ENCODE assay signal across 8 mouse cellular contexts in genomic region chr10:85968157-85968634, GRCm38 (mm10). TPM values are rescaled to one million over a fixed set of nuclear protein-coding genes. Genes with fewer than 3 reads are reported as not detected.
DNase-seq lines count a peak whose midpoint lies in the region; ATAC-seq lines count a peak whose summit lies in the region.

No protein-coding gene starts in this region.

- 11% methylated on average over 7 of the region's 7 CpGs for WGBS in intestine, embryonic 14.5 days
- WGBS in midbrain, embryonic 10.5 days, result 18% methylated on average over 7 of the region's 7 CpGs

- 0 out of 2 replicates have a peak, but pooled peaks cover 2% of the 10 kb centered on the region for H3K4me1 ChIP-seq in intestine, embryonic 14.5 days (replicated peaks; ENCODE audit: control insufficient read depth, insufficient read depth, low read length)
- H3K4me1 ChIP-seq in midbrain, embryonic 10.5 days, result no peaks in the 10 kb centered on the region

- no peak overlapping the region for H3K4me2 ChIP-seq in intestine, embryonic 14.5 days (ENCODE audit: low read length)

- no peaks in the 10 kb centered on the region for H3K27me3 ChIP-seq in intestine, embryonic 14.5 days (replicated peaks; ENCODE audit: control insufficient read depth, insufficient read depth, low read length)
- no peaks in the 10 kb centered on the region for H3K27me3 ChIP-seq in midbrain, embryonic 10.5 days (ENCODE audit: low read depth, poor library complexity, severe bottlenecking)

- no peak overlapping the region for H3K9ac ChIP-seq in intestine, embryonic 14.5 days (ENCODE audit: low read length)

- H3K36me3 ChIP-seq in intestine, embryonic 14.5 days (ENCODE audit: control insufficient read depth, insufficient read depth, low read length), result no peaks in the 10 kb centered on the region
- H3K36me3 ChIP-seq in midbrain, embryonic 10.5 days, result no peaks in the 10 kb centered on the region

- peak; percentile 85 for DNase-seq in adipocyte (ENCODE audit: low spot score)
- DNase-seq in cerebellum, postnatal 14 days, result peak; percentile 93
- peak; percentile 90 to 91 for DNase-seq in frontal cortex, postnatal 25 days (ENCODE audit: low spot score in 2 of 2)
- DNase-seq in intestine, embryonic 14.5 days (ENCODE audit: low spot score), result peak; percentile 97
- peak; percentile 55 to 88 for DNase-seq in left cerebral cortex, adult 8-10 months (ENCODE audit: low spot score in 2 of 2)
- peak; percentile 81 for DNase-seq in midbrain, embryonic 10.5 days (ENCODE audit: low spot score)
- peak; percentile 94 for DNase-seq in right cerebral cortex, postnatal 4 days
- peak; percentile 61 to 82 for DNase-seq in urinary bladder, postnatal 4 days (ENCODE audit: low spot score in 2 of 2)

- H3K9me3 ChIP-seq in intestine, embryonic 14.5 days (ENCODE audit: control insufficient read depth, low read length), result no peaks in the 10 kb centered on the region
- H3K9me3 ChIP-seq in midbrain, embryonic 10.5 days (replicated peaks), result no peaks in the 10 kb centered on the region

- H3K4me3 ChIP-seq in intestine, embryonic 14.5 days (ENCODE audit: low read depth, low read length), result no peak overlapping the region
- no peak overlapping the region for H3K4me3 ChIP-seq in midbrain, embryonic 10.5 days

- no peak overlapping the region for H3K27ac ChIP-seq in intestine, embryonic 14.5 days (ENCODE audit: low read depth)
- no peak overlapping the region for H3K27ac ChIP-seq in midbrain, embryonic 10.5 days (replicated peaks)

- ATAC-seq in intestine, embryonic 14.5 days (replicated peaks; ENCODE audit: low FRiP score, low TSS enrichment, low read depth), result peak; percentile 50; the same call in 1 of the 2 replicates

RNA-seq across cellular contexts. Expression of gene Rtcb, which starts 10.6 kb away (rescaled TPM):
- polyA plus RNA-seq in intestine, embryonic 14.5 days (2014; fragmentation: Nextera tagmentation; extraction: Ambion mirVana), result 162 and 172 TPM in 2 replicates
- 100 to 1,000 TPM; 117 to 135 (median 128) TPM for total RNA-seq in left cerebral cortex, adult 8-10 months (2022)
- polyA plus RNA-seq in midbrain, embryonic 10.5 days (2016; fragmentation: Nextera tagmentation; extraction: Ambion mirVana), result 227 and 228 TPM in 2 replicates

RNA-seq across cellular contexts. Expression of gene Ascl4, which starts 40.7 kb away (rescaled TPM):
- polyA plus RNA-seq in intestine, embryonic 14.5 days (2014; fragmentation: Nextera tagmentation; extraction: Ambion mirVana), result not detected in 2 replicates
- 1 to 10 TPM in 1 of 4 experiments, under 1 TPM in 2, not detected in 1; 0.19 to 1.1 (median 0.59) TPM for total RNA-seq in left cerebral cortex, adult 8-10 months (2022)
- polyA plus RNA-seq in midbrain, embryonic 10.5 days (2016; fragmentation: Nextera tagmentation; extraction: Ambion mirVana), result 0.49 and 0.79 TPM in 2 replicates

RNA-seq across cellular contexts. Expression of gene Bpifc, which starts 43.5 kb away (rescaled TPM):
- polyA plus RNA-seq in intestine, embryonic 14.5 days (2014; fragmentation: Nextera tagmentation; extraction: Ambion mirVana), result 0.07 TPM in 1 of 2 replicates, not detected in the other
- under 1 TPM; 0.11 to 0.39 (median 0.20) TPM for total RNA-seq in left cerebral cortex, adult 8-10 months (2022)
- 0.04 TPM in 1 of 2 replicates, not detected in the other for polyA plus RNA-seq in midbrain, embryonic 10.5 days (2016; fragmentation: Nextera tagmentation; extraction: Ambion mirVana)

RNA-seq across cellular contexts. Expression of gene Prdm4, which starts 51.3 kb away (rescaled TPM):
- polyA plus RNA-seq in intestine, embryonic 14.5 days (2014; fragmentation: Nextera tagmentation; extraction: Ambion mirVana), result 27.3 and 28.2 TPM in 2 replicates
- 10 to 100 TPM; 27.6 to 31.2 (median 29.4) TPM for total RNA-seq in left cerebral cortex, adult 8-10 months (2022)
- polyA plus RNA-seq in midbrain, embryonic 10.5 days (2016; fragmentation: Nextera tagmentation; extraction: Ambion mirVana), result 25.1 and 26.0 TPM in 2 replicates

RNA-seq across cellular contexts. Expression of gene Fbxo7, which starts 53.6 kb away (rescaled TPM):
- 28.5 and 31.0 TPM in 2 replicates for polyA plus RNA-seq in intestine, embryonic 14.5 days (2014; fragmentation: Nextera tagmentation; extraction: Ambion mirVana)
- total RNA-seq in left cerebral cortex, adult 8-10 months (2022), result 10 to 100 TPM; 30.6 to 36.2 (median 33.5) TPM
- polyA plus RNA-seq in midbrain, embryonic 10.5 days (2016; fragmentation: Nextera tagmentation; extraction: Ambion mirVana), result 16.2 and 16.9 TPM in 2 replicates
